Mouse (Mus musculus): ENCODE measurements around the gene Ephb3. TPM values are rescaled to one million over a fixed set of nuclear protein-coding genes. Genes with fewer than 3 reads are reported as not detected.
A peak's percentile ranks its signal among the peaks of the same experiment; 100 is the strongest.

The Ephb3 gene
- polyA plus RNA-seq, 1 experiment from 2014 or later, result 38.6 TPM

DNA sequence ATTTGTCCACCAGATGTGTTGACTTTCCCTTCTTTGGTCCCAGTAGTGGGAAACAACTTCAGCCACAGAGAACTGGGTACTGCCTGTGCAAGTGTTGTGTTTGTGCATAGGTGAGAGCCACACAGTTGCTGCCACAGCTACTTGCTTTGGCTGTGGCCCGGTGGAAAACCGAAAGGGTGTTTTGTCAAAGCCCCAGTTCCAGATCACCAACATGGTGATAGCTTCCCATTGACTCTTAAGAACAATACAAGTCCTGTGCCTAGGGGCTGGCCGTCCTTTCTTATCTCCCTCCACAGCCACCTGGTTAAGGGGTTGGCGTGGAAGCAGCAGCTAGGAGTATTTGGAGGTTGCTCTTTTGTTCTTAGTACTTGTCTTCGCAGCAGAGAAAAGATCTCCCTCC is 5.6 kb downstream of the Ephb3 start:
- H3K27ac ChIP-seq (replicated peaks), result peak overlapping the region; percentile 92
- no peaks in the 10 kb centered on the region for H3K9me3 ChIP-seq
- H3K27me3 ChIP-seq (replicated peaks; ENCODE audit: low read depth, poor library complexity, severe bottlenecking), result 0 out of 2 replicates have a peak, but pooled peaks cover 4% of the 10 kb centered on the region
- no peak for DNase-seq (ENCODE audit: low spot score)
- WGBS, result 7% methylated on average over 5 of the region's 5 CpGs
- peaks cover 89% of the 10 kb centered on the region for H3K4me1 ChIP-seq
- peak overlapping the region; percentile 84 for H3K4me3 ChIP-seq
- H3K36me3 ChIP-seq (replicated peaks), result peaks cover 58% of the 10 kb centered on the region

GRCm38 (mm10) chr16:21210667-21211338 is 6.2 kb downstream of the Ephb3 start:
- Histone ChIP-seq H3K4me1 (peaks cover 91% of the 10 kb centered on the region), H3K27me3 (replicated peaks; ENCODE audit: low read depth, poor library complexity, severe bottlenecking) (0 out of 2 replicates have a peak, but pooled peaks cover 4% of the 10 kb centered on the region), H3K9me3 (no peaks in the 10 kb centered on the region), H3K36me3 (replicated peaks) (peaks cover 64% of the 10 kb centered on the region), H3K27ac (replicated peaks) (peak overlapping the region; percentile 92), H3K4me3 (peak overlapping the region; percentile 84)
- peak; percentile 98 for DNase-seq (ENCODE audit: low spot score)
- under 1% methylated on average over 25 of the region's 25 CpGs for WGBS

- Histone ChIP-seq H3K4me3 (peak overlapping the region; percentile 84), H3K27ac (replicated peaks) (peak overlapping the region; percentile 92), H3K36me3 (replicated peaks) (peaks cover 71% of the 10 kb centered on the region), H3K9me3 (no peaks in the 10 kb centered on the region), H3K27me3 (replicated peaks; ENCODE audit: low read depth, poor library complexity, severe bottlenecking) (0 out of 2 replicates have a peak, but pooled peaks cover 4% of the 10 kb centered on the region), H3K4me1 (peaks cover 91% of the 10 kb centered on the region)
- no peak for DNase-seq (ENCODE audit: low spot score)
- 35% methylated on average over 4 of the region's 4 CpGs for WGBS
Observed at GRCm38 (mm10) chr16:21211501-21211900, 6.9 kb downstream of the Ephb3 start.

- peaks cover 91% of the 10 kb centered on the region for H3K4me1 ChIP-seq
- H3K36me3 ChIP-seq (replicated peaks), result peaks cover 75% of the 10 kb centered on the region
- H3K4me3 ChIP-seq, result peak overlapping the region; percentile 84
- H3K27ac ChIP-seq (replicated peaks), result peak overlapping the region; percentile 92
- 5% methylated on average over 1 of the region's 1 CpGs for WGBS
- H3K9me3 ChIP-seq, result no peaks in the 10 kb centered on the region
- H3K27me3 ChIP-seq (replicated peaks; ENCODE audit: low read depth, poor library complexity, severe bottlenecking), result 0 out of 2 replicates have a peak, but pooled peaks cover 4% of the 10 kb centered on the region
- DNase-seq (ENCODE audit: low spot score), result peak; percentile 46
Observed at GRCm38 (mm10) chr16:21212369-21212768, 7.8 kb downstream of the Ephb3 start.

DNA sequence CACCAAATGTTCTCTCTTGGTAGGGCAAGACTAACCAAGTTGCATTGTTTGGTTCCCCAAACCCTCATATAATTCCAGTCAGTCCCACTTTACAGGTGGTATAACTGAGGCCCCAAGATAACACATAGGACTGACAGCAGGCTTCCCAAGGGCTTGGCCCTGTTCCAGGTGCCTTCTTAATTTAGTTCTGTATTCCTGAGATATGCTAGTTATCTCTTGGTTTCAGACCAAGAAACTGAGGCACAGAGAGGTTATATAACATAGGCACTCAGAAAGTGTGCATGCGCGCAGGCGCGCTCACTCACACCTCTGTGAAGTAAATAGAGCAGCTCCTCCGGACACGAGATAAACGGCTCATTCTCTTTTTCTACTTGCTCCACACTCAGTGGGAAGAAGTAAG is 9.4 kb downstream of the Ephb3 start:
- H3K9me3 ChIP-seq, result no peaks in the 10 kb centered on the region
- H3K27ac ChIP-seq (replicated peaks), result no peak overlapping the region
- H3K4me3 ChIP-seq, result no peak overlapping the region
- peaks cover 75% of the 10 kb centered on the region for H3K36me3 ChIP-seq (replicated peaks)
- H3K27me3 ChIP-seq (replicated peaks; ENCODE audit: low read depth, poor library complexity, severe bottlenecking), result 0 out of 2 replicates have a peak, but pooled peaks cover 4% of the 10 kb centered on the region
- H3K4me1 ChIP-seq, result peaks cover 77% of the 10 kb centered on the region
- WGBS, result 98% methylated on average over 7 of the region's 7 CpGs
- no peak for DNase-seq (ENCODE audit: low spot score)

GRCm38 (mm10) chr16:21214803-21215202 is 10.2 kb downstream of the Ephb3 start:
- Histone ChIP-seq H3K27ac (replicated peaks) (peak overlapping the region; percentile 30; the same call in 1 of the 2 replicates), H3K27me3 (replicated peaks; ENCODE audit: low read depth, poor library complexity, severe bottlenecking) (no peaks in the 10 kb centered on the region), H3K4me3 (no peak overlapping the region), H3K36me3 (replicated peaks) (peaks cover 75% of the 10 kb centered on the region), H3K4me1 (peaks cover 71% of the 10 kb centered on the region), H3K9me3 (no peaks in the 10 kb centered on the region)
- DNase-seq (ENCODE audit: low spot score), result no peak
- WGBS, result 89% methylated on average over 17 of the region's 17 CpGs

- DNase-seq (ENCODE audit: low spot score), result peak; percentile 80
- Histone ChIP-seq H3K27ac (replicated peaks) (peak overlapping the region; percentile 36; the same call in 1 of the 2 replicates), H3K27me3 (replicated peaks; ENCODE audit: low read depth, poor library complexity, severe bottlenecking) (no peaks in the 10 kb centered on the region), H3K36me3 (replicated peaks) (peaks cover 87% of the 10 kb centered on the region), H3K9me3 (no peaks in the 10 kb centered on the region), H3K4me1 (peaks cover 62% of the 10 kb centered on the region), H3K4me3 (peak overlapping the region; percentile 30; the same call in 1 of the 2 replicates)
- WGBS, result 22% methylated on average over 4 of the region's 4 CpGs
Observed at GRCm38 (mm10) chr16:21216047-21216446, 11.5 kb downstream of the Ephb3 start.

DNA sequence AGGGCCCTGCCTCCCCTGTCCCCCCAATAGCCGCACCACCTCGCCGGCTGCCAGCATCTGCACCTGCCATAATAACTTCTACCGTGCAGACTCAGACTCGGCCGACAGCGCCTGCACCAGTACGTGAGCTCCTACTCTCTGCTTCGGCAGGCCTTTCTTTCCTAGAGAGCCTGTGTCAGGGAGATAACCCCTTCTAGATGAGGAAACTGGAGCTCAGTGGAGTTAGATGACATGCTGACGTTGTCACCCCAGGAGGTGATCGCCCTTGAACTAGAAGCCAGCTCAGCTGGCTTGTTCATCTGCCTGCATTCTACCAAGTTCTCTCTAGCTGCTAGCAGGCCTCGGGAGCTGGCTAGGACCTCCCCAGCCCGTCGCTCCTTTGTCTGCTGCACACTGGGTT is 12.7 kb downstream of the Ephb3 start:
- Histone ChIP-seq H3K27ac (replicated peaks) (no peak overlapping the region), H3K4me3 (no peak overlapping the region), H3K27me3 (replicated peaks; ENCODE audit: low read depth, poor library complexity, severe bottlenecking) (no peaks in the 10 kb centered on the region), H3K4me1 (peaks cover 50% of the 10 kb centered on the region), H3K9me3 (no peaks in the 10 kb centered on the region), H3K36me3 (replicated peaks) (peaks cover 97% of the 10 kb centered on the region)
- WGBS, result 90% methylated on average over 14 of the region's 14 CpGs
- no peak for DNase-seq (ENCODE audit: low spot score)

DNA sequence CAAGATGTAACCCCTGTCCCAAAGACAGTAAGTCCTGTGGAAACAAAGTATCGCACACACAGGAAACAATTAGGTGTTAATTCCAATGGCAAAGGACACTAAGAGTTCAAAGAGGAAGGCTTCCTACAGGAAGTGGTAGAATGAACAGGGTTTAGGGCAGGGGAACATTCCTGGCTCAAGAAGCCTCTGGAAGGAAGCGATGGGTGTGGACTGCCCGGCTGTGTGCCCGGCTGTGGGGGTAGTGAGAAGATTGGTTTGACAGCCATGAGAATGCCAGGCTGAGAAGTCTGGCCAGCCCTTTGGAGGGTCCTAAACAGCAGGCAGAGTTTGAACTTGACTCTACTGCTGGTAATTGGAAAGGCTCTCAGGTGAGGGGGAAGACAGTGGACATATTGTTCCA is 15.1 kb downstream of the Ephb3 start:
- no peaks in the 10 kb centered on the region; the same call in 1 of the 2 replicates for H3K27me3 ChIP-seq (replicated peaks; ENCODE audit: low read depth, poor library complexity, severe bottlenecking)
- DNase-seq (ENCODE audit: low spot score), result no peak
- H3K9me3 ChIP-seq, result no peaks in the 10 kb centered on the region
- WGBS, result 86% methylated on average over 4 of the region's 4 CpGs
- H3K27ac ChIP-seq (replicated peaks), result no peak overlapping the region
- no peak overlapping the region for H3K4me3 ChIP-seq
- H3K4me1 ChIP-seq, result peaks cover 45% of the 10 kb centered on the region
- H3K36me3 ChIP-seq (replicated peaks), result peaks cover 100% of the 10 kb centered on the region

GRCm38 (mm10) chr16:21223038-21223437 is 18.5 kb downstream of the Ephb3 start:
- Histone ChIP-seq H3K27me3 (replicated peaks; ENCODE audit: low read depth, poor library complexity, severe bottlenecking) (no peaks in the 10 kb centered on the region; the same call in 1 of the 2 replicates), H3K27ac (replicated peaks) (no peak overlapping the region), H3K9me3 (no peaks in the 10 kb centered on the region), H3K4me1 (peaks cover 24% of the 10 kb centered on the region), H3K36me3 (replicated peaks) (peaks cover 76% of the 10 kb centered on the region), H3K4me3 (no peak overlapping the region)
- no peak for DNase-seq (ENCODE audit: low spot score)
- 88% methylated on average over 3 of the region's 3 CpGs for WGBS

DNA sequence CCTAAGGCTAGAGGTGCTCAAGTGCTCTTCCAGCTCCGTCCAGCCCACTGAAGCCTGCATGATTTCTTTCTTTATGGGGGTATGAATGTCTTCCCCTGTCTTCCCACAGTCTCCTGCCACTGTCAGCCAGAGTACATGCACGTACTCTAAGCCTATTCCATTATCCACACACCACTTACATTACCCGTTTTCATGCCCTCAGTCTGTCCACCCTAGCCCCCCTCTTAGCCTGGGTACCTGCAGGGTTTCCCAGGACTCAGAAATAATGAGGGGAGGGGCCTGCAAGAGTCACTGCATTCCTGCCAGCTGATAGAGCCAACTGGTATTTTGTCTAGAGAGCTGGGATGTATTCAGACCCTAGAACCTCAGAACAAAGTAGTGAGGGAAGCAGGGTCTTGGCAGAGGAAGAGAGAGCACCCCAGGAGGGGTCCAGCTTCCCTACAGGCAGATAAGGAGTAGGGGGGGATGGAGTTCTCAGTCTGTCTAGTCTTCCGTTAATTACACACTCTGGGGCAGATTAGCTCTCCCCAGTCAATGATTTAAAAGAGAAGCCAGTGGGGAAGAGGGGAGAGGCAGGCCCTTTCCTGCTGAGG is 20.2 kb downstream of the Ephb3 start:
- Histone ChIP-seq H3K36me3 (replicated peaks) (peaks cover 59% of the 10 kb centered on the region), H3K9me3 (no peaks in the 10 kb centered on the region), H3K4me3 (no peak overlapping the region), H3K27ac (replicated peaks) (peak overlapping the region; percentile 30; the same call in 1 of the 2 replicates), H3K27me3 (replicated peaks; ENCODE audit: low read depth, poor library complexity, severe bottlenecking) (no peaks in the 10 kb centered on the region; the same call in 1 of the 2 replicates), H3K4me1 (peaks cover 21% of the 10 kb centered on the region)
- 43% methylated on average over 4 of the region's 4 CpGs for WGBS
- peak; percentile 9 for DNase-seq (ENCODE audit: low spot score)

DNA sequence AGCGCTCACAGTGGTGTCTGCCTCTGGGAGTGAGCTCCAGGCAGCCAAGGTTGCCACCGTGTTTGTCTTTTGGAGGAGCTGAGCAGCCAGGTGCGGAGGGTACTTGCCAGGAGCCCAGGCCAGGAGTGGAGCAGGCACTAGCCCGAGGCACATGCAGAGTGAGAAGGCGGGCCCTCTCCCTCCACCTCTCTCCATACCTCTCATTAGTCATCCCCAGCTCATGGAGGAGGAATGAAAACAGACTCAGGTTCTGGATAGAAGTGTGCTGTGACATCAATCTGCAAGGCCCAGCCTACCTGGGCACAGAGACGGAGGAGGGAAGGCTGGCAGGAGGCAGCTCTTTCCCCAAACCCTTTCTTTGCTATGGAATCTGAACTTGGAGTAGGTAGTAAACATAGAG is 22.1 kb downstream of the Ephb3 start:
- Histone ChIP-seq H3K9me3 (no peaks in the 10 kb centered on the region), H3K27ac (replicated peaks) (no peak overlapping the region), H3K4me3 (no peak overlapping the region), H3K36me3 (replicated peaks) (peaks cover 40% of the 10 kb centered on the region), H3K27me3 (replicated peaks; ENCODE audit: low read depth, poor library complexity, severe bottlenecking) (peaks cover 6% of the 10 kb centered on the region; the same call in 1 of the 2 replicates), H3K4me1 (peaks cover 18% of the 10 kb centered on the region)
- 65% methylated on average over 6 of the region's 6 CpGs for WGBS
- DNase-seq (ENCODE audit: low spot score), result no peak

DNA sequence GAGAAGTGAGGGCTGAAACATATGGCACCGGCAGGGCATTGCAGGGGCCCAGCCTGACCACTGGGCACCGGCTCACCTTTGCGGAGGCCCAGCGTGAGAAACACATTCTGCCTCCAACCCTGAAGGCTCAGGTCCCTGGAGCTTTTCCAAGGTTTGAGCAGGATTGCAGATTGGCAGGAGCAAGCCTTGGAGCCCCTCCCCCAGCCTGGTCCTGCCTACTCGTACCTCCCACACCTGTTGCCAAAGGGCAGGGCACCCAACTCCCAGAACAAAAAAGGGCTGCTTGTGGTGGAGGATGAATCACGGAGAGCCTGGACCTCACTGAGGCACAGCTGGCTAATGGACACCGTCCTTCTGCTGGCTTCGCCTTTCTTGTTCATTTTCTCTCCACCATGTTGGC is 30.6 kb downstream of the Ephb3 start:
- WGBS, result 68% methylated on average over 8 of the region's 8 CpGs
- H3K27me3 ChIP-seq (replicated peaks; ENCODE audit: low read depth, poor library complexity, severe bottlenecking), result 0 out of 2 replicates have a peak, but pooled peaks cover 14% of the 10 kb centered on the region
- DNase-seq (ENCODE audit: low spot score), result no peak
- no peaks in the 10 kb centered on the region for H3K36me3 ChIP-seq (replicated peaks)
- H3K4me3 ChIP-seq, result no peak overlapping the region
- peaks cover 25% of the 10 kb centered on the region for H3K4me1 ChIP-seq
- no peak overlapping the region for H3K27ac ChIP-seq (replicated peaks)
- 0 out of 2 replicates have a peak, but pooled peaks cover 3% of the 10 kb centered on the region for H3K9me3 ChIP-seq
